Mouse (Mus musculus): ENCODE measurements around the gene Tbc1d7.

The Tbc1d7 gene

DNA sequence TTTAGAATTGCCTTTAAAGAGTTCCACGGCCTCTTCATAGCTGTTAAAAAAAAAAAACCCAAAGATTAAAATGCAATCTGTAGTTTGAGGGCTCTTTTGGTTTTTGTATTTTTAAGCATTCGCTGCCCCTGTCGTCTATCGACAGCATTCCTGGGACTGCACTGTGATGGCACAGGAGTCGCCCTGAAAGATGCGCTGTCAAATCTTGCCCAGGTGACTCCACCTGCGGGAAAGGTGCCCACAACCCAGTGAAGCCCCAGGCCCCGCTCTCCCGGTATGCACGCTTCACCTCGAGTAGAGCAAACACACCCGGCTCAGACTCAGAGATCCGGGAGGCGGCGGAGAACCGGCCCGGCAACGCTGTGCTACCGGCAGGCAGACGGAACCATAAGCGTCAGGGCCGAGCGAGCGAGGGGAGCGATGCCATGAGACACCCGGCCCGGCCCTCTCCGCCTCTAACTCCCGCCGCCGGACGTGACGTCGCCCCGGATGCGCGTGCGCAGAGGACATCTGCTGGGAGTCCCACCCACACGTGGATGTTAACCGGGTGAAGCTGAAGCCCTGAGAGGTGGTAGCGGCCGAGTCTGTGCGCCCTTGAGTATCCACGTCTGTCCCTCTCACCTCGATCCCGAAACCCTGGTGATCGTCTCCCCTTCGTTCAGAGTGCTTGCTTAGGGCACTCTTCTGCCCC, at the start of gene Tbc1d7:
Gene Tbc1d7, minus strand, starts transcription at position 482 of the 691 bp plus-strand sequence.
- DNase-seq = peak; percentile 98 to 99

DNA sequence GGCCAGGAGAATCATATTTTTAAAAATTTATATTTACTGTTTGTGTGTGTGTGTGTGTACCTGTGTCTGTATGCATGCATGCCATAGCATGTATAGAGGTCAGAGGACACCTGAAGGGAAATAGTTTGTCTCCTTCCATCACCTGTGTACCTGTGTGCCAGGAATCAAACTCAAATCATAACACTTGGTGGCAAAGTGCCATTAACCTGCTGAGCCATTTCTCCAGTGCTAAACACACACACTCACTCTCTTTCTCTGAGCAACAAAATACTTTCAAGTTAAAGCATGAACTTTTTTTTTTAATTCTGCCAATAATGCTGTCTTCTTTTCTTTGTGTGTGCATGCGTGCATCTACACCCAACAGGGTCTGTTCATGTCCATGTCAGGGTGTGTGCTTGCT, 49.3 kb upstream of the Tbc1d7 start:
- DNase-seq = peak in 1 of 2 experiments; percentile 54

DNA sequence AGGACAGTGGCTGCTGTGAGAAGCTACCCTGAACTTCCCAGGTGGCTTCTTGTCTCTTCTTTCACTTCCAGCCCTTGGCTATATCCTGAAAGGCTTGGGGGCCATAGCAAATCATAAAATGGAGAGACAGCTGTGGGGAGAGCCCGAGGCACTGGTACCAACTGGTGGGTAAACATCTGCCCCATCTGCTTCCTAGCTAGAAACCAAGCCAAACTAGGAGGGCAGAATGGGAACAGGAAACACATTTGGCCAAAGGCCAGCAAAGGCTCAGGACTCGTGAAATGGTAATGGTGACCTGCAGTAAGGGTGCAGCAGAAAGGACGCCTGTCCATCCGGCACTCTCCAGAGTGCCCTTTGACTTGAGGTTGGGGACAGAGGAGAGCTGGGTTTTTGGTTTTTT, 47.5 kb upstream of the Tbc1d7 start:
- no peak for DNase-seq

DNA sequence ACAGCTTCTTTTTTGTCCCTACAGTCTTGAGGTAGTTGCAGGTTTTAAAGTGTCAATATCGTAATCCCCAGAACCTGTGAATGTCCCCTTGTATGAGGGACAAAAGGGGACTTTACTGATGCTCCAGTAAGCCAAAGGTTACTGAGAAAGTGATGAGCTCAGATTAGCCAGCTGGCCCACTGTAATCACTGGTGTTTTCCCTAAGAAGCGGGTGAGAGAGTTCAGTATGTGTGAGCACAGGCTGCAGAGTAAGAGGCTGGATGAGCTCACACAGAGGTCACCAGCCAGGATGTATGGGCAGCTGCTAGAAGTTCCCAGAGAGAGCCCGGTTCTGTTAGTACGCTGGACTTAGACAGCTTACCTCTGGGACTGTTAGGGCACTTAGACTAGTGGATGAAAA, 47.0 kb upstream of the Tbc1d7 start:
- DNase-seq = no peak

DNA sequence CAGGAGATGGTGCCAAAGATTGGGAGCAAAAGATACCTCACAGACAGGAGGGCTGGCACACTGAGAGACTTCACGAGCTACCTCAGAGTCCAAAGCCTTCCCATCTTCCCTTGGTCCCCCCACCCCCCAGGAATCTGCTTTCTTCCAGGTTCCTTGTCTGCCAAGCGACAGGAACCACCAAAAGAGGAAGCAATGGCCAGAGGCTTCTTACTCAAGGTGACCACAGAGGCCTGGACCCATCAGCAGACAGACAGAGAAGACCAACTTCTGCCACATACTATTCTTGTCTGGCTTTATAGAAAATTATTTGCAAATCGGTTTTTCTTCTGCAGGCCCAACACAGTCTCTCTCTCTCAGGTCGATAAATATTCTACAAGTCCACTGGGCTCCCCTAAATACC, 46.4 kb upstream of the Tbc1d7 start:
- DNase-seq = no peak

DNA sequence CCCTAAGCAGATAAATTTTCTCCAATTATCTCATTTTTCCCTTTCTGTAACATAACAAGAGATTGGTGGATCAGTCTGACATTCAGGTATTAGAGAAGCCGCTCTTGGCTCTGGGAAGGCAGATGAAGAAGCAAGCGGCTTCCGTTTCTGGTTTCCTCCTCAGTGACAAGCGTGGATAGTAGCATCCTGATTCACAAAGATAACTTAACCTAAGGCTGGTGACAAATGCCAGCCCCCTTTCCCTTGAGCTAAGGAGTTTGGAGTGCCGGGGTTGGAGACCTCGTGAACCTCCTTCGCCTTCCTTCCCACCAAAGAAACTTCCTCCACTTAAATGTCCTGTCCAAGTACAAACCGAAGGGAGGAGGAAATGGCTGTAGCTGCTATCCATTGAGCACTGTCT, 45.8 kb upstream of the Tbc1d7 start:
- DNase-seq = no peak

DNA sequence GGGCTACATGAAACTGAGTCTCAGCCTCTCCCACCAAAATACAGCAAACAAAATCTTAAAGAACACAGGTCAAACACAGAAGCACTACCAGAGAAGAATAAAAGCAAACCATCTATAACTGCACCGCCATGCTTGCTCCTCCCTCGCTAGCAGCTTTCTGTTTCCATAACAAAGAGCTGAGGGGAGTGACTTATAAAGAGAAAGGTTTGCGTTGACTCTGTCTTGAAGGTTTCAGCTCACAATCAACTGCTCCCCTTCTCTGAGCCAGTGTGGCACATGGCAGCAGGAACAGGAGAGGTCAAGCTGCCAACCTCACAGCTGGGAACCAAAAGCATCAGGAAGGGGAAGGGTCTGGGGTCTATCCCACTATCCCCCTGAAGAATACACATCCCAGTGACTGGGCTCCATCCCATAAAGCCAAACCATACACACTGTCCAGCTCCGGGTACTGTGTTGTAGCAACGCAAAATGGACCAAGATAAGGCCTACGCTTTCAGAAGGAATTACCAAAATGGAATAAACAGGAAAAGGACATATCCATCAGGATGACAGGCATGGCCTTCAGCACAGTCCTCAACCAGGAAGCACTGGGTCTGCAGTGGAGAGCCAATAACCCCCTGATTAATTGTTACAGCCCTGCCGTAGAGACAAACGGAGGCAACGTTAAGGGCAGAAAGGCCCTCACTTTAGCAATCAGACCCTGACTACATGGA, 44.8 kb upstream of the Tbc1d7 start:
- DNase-seq = no peak

DNA sequence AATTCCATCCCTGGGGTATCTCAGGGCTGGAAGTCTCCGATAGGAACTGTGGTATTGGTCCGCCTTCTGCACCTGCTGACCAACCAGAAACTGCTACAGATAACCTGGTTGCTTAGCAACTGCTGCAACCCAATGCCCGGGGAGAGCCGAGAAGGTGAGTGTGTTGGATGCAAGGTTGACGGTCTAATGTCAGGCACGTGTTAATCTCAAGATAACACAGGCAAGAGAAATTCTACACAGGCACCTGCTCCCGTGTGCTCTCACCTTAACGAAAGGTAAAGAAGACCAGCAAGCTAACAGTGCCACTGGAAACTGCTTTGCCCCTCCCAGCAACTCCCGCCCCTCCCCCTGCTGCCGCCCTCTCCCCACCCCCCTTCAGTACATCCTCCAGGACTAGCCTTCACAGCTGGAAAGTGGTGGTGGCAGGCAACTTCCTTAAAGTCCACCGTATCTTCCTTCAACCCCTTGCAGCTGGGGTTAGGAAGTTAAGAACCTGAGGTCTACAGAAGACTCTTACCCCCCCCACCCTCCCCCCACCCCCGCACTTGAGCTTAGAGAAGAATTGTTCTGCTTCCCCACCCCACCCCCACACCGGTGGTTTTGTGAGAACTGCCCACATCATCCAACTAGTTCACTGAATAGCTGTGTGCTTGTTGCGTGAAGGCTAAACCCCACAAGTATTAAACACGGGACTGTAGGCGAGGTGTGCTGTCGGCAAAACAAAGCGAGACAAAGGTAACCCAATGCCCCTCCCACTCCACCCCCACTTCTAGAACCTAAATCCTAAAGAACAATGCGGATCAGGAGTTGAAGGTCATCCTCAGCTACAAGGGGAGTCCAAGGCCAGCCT, 44.1 kb upstream of the Tbc1d7 start:
- DNase-seq = no peak

DNA sequence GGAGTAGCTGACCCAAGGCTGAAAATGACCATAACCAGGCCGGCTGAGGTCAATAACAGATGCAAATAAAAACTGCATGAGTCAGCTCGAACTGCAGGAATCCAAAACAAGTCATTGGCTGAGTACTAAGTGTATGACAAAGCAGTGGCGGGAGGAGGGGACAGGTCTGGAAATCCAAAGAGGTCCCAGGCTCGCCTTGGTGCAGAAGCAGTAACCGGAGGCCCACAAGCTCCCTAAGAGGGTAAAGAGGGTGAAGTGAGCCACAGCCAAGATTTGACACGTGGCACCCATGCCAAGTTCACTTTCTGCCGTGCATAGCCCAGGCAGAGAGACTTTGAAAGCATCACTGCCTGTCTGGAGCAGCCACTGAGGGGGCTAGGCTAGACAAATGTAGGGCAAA, 41.0 kb upstream of the Tbc1d7 start:
- peak in 1 of 2 experiments; percentile 60 for DNase-seq

DNA sequence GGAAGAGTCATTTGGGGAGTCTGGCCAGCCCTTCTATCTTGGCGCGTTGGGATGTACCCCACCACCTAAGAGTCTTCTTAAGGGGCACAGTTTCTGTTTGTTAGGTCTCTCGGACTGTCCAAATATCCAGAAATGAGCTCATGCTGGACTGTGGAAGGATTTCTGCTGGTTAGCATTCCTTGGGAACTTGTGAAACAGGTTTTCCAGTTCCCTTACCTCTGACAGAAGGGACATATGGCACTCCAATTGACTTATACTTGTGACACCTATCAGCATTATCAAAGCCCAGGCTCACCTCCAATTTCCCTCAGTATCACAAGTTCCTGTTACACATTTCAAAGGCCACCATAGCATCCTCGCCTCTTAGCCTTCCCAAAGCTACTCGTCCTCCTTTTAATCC, 39.7 kb upstream of the Tbc1d7 start:
- no peak for DNase-seq

DNA sequence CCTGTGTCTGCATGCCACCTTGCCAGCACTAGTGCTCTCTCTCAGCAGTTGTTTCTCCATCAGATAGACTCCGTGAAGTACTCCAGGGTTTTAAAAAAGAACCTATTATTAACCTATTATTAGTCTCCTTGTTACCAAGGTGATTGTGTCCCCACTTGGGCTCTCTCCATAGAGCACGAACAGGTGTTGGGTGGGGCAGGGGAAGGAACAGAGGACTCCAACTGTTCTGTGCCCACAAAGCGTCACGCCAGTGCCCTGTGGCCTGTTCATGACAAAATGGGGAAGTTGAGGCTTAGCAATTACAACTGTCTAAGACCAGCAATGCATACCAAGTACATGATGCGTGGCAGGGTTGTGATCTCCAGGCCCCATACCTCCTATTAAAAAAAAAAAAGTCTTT, 38.3 kb upstream of the Tbc1d7 start:
- no peak for DNase-seq

DNA sequence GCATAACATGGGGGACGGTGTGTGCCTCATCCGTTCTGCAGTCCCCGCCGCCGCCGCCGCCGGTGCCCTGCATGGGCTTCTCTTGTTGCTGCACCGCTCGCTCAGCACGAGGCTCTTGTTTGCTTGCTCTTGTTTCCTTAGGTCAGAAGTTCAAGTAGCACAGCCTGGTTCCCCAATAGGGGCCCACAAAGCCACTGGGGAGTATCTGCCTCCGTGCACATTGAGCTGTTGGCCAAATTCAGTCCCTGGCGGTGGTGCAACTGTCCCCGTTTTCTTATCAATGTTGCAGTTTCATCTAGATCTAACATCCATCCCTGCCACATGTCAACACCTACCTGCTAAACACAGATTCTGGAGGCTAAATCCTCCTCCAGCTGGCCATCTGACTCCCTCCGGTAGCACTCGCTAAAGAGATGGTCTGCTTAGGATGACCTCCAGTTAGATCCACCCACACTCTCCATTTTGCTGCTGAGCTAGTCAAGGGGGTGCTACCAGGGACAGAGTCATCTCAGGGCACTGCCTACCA, 37.7 kb upstream of the Tbc1d7 start:
- DNase-seq = peak in 1 of 2 experiments; percentile 34

DNA sequence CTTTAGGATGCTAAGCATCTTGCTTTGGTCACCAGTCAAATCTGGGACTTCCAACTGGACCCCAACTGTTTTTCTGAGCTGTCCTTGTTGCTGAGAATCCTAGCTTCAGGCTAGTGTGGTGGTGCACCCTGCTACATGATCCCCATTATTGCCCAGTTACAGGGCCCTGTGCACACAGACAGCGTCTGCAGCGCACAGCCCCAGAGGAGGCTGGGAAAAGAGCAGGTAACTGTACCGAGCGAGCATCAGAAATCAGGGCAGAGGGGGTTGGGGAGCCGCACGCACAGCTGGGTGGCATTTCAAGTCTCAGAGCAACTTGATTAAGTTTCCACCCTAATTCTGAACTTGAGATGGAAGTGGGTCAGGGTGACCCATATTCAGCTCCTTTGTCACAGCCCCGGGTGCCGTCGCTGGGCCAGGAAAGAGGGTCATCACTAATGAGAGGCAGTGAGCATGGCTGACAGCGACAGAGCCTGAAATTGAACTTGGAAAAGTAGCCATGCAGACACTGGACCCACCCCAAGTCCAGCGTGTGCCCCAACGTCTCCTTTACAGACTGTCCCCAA, 34.9 kb upstream of the Tbc1d7 start:
- peak in 1 of 2 experiments; percentile 48 for DNase-seq

DNA sequence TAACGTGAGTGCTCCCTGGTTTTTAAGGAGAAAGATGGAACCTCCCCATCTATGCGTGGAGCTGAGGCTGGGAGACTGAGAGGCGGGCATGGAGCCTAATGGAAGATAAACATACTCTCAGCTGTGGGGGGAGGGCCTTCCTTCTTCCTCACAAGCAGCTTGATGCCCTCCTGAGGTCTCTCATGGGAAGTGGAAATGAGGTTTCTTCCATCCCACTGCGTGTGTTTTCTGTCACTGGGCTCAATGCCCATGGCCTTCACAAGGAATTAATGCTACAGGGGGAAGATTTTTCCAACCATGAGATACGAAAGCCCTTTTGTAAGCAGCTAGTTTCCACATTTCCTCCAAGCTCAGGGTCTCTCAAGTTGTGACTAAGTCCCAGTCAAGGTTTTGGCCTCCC, 32.3 kb upstream of the Tbc1d7 start:
- DNase-seq = peak; percentile 66 to 70

DNA sequence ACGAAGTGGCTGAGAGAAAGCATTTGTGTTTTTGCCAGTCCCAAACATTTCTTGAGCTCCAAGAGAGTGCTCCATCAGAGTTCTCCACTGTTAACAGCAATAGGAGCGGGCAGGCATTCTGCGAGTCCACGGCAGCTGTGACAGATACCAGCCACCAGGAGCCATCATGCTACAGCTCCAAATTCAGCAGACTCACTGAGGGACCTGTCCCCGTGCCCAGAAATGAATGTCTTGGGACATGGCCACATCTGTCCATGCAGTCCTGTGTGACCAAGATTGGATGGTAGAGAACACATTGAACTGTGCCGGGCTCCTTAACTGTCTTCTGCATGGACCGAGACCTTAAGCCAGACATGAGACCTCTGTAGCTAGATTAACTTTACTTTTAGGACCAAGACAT, 31.9 kb upstream of the Tbc1d7 start:
- DNase-seq = no peak

DNA sequence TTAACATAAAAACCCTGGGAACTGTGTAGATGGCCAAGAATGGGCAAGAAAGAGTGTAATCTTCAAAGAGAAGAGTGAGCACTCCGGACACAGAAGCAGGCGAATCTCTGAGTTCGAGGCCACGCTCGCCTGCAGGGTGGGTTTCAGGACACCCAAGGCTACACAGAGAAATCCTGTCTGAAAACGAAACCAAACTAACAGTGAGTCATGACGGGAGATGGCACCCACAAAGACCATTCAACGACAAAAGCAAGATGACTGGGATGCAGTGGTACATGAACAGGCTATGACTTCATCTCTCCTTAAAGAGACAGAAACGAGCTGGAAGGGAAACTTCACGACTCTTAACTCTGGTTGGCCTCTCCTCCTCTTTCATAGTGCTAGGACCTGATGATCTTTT, 31.1 kb upstream of the Tbc1d7 start:
- no peak for DNase-seq

DNA sequence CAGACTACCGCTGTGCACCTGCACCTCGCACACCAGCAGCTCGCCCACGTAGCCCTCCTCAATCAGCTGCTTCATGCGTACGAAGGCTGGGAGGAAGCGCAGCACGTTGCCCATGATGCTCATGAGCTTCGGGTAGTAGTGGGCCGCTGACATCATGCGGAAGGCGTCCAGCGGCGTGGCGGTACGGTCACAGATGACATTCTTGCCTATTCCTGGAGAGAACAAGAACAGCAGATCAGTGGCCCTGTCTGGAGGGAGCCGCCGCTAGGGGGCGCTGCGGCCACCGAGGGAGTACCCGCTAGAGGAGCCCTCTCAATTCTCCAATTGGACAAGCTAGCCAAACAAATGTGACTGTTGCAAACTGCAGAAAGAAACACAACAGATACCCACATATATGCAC, 29.7 kb upstream of the Tbc1d7 start:
- peak; percentile 60 to 75 for DNase-seq

DNA sequence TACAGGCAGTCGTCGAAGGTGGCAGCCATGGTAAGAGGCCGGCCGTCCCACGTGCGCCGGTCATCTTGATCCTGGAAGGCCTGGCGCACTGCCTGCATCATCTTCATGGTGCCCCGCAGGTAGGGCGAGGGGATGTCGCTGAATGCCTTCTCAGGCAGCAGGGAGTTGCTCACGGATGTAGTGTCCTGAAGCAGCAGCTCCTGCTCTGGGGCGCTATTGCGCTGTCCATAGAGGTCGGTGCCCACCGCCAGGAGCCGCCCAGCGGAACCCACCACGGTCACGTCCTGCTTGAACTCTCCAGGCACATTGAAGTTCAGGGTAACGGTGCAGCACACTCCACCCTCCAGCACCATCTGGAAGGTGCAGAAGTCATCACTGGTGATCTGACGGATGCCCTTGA, 29.2 kb upstream of the Tbc1d7 start:
- DNase-seq = no peak

DNA sequence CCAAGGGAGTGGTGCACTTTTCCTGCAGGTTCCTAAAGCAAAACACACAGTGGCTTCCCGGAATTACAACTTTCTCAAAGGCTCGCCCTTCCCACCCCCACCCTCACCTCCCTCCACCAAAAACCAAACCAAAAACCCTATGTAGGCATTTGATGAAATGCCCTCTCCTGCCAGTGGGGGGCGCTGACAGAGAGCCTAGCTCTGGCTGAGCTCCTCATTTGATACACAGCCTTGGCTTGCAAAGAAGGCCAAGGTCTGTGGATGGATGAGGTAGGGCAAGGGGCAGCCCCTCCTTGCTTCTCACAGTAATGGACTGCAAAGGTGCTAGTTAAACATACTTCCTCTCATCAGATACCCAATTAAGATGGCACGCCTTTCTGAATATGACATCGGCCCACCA, 28.4 kb upstream of the Tbc1d7 start:
- peak; percentile 61 to 69 for DNase-seq

DNA sequence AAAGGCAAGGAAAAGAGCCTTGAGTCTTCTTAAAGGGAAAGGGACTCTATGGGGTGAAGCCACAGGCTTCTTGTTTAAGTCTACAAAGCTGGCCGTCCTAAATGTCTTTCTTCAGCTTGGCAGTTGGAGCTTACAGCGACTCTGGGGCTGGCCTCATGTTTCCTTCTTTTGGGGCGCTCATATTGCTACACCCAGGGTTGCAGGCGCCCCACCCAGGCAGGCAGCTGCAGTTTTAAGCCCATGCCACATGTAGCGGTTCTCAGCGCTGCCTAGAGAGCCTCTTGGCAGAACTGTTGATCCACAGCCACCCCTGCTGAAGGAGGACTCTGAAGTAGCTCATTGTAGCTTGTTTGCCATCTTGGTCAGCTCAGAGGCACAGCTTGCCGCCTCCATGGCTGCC, 28.0 kb upstream of the Tbc1d7 start:
- DNase-seq = no peak

DNA sequence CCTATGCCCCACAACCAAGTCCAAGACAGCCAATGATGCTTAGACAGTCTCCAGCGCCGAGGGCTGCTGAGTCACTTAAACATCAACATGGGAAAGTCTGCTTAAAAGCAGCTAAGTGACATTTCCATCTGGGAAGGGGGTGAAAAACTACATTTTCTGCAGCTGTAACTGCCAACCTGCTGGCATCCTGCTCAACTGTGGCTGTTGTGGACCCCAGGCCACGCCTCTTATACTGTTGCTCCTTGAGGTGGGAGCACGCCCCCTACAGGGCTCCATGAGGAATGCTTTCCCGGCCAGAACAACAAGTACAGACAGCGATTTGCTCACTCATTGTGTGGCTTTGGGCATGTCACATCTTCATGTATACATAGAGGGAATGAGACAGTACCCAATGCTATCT, 25.9 kb upstream of the Tbc1d7 start:
- DNase-seq = no peak

DNA sequence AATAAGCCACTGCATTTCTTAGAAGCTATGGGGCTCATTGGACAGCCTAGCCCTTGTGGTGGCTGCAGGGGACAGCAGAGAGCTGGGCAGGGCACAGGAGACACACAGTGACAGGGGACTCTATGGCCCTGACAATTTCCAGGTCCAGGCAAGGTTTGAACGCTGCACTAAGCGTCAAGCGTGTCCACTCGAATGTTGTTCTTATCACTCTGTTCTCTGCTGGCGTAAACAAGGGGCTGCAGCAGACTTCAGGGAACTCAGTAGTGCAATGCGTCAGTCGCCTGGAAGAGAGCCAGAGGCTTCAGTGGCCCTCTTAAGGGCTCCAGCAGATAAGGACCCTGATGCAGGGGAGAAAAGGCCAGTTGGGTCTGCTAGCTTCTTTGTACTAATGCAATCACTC, 24.7 kb upstream of the Tbc1d7 start:
- no peak for DNase-seq

DNA sequence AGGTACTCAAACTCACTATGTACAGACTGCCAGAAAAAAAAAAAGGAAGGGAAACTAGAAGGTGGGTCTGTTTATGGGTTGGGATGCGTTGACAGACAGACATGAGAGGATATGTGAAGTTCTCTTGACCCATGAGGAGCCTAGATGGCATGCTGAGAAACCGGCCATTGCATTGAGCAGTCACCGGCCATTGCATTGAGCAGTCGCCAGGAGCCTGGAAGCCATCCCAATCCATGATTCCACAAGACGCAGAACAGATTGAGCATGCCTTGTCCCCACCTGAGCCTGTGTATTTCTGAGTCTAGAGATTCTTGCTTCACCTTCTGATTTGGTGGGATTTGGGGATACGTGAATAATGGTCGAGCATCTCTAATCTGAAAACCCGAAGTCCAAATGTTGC, 22.6 kb upstream of the Tbc1d7 start:
- peak; percentile 61 to 64 for DNase-seq
